Mouse (Mus musculus) WW6 (cell line): ENCODE data around the gene Cep170b.

Experiments used
- DNase-seq: peaks from one replicate; pipeline ENCODE4 v3.0.0-alpha.2; 2013; ENCODE audit warnings: low read depth, low spot score

The Cep170b gene

GRCm38 (mm10) chr12:112763176-112763575 is 42.9 kb downstream of the Cep170b start:
- DNase-seq = no peak

DNA sequence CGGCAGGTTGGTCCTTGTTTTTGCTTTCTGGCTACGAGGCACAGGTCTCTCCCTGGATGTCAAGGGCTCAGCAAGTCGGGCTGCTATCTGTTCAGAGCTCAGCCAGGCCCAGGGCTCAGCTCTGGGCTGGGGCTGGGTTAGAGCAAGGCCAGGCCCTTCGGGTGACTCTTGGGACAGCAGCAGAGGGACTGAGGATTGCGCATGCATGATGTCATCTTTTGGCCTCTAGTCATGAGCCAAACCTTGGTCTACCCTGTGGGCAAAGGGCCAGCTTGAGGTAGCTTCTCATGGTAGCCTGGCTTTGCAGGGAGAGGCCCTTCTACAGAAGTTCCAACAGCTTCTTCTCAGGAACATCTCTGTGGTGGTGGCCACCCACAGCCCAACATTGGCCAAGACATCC is 43.9 kb downstream of the Cep170b start:
- no peak for DNase-seq

DNA sequence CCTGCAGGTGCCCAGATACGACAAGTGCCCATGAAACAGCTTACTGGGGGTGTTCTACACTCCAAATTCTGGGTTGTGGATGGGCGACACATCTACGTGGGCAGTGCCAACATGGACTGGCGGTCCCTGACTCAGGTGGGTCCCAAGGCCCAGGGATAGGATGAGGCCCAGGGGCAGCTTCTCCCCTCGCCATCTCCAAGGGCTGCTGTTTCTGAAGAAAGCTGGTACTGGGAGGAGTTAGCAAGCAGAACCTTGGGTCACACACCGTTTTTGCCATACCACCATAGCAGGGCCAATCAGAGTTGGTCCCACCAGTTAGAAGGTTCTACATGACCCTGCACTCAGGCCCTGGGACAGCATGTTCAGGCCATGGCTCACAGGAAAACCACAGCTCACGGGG is 44.7 kb downstream of the Cep170b start:
- DNase-seq = no peak

- no peak for DNase-seq
Observed at GRCm38 (mm10) chr12:112766586-112766985, 46.3 kb downstream of the Cep170b start.

DNA sequence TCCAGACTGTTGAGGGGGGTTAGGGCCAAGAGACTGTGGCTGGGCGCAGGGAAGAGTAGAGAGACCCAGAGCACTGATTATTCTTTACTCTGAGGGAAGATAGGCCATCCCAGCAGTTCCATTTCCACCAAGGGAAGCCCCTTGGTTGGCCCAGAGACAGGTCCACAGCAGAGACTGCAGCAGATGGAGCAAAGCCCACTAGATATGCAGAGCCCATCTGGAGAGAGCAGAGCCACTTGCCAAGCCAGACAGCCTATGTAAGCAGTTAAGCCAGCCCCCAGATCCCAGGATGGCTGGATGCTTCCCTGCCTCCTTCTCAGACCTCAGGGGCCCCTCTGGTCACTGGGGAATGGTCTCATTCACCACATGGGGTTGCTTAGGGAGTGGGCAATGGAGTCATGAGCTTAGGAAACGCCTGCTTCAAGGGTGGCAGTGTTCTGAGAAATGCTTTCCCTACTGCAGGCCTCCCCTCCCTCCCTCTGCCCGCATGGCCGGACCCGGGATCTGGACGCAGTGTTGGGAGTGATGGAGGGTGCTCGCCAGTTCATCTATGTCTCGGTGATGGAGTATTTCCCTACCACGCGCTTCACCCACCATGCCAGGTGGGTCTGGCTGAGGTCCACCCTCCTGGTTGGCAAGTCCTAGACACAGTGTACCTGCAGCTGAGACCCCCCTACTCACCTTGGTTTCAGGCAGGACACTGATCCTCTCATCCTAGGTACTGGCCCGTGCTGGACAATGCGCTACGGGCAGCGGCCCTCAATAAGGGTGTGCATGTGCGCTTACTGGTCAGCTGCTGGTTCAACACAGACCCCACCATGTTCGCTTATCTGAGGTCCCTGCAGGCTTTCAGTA is 47.0 kb downstream of the Cep170b start:
- DNase-seq = no peak

- DNase-seq = no peak
Observed at GRCm38 (mm10) chr12:112768166-112768565, 47.9 kb downstream of the Cep170b start.

DNA sequence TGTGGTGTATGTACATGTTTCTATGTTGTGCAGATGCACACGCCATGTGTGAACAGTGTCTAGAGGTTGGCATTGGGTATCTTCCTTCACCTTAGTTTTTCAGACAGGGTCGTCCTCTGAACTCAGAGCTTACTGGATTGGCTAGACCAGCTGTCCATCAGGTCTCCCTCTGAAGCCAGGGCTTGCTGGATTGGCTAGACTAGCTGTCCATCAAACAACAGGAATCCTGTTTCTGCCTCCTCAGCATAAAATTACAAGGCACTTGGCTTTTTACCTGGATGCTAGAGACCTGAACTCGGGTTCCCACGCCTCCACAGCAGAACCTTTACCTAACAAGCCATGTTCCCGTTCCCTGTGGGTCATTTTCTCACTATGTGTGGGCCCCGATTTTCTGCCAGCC is 48.8 kb downstream of the Cep170b start:
- DNase-seq = no peak

DNA sequence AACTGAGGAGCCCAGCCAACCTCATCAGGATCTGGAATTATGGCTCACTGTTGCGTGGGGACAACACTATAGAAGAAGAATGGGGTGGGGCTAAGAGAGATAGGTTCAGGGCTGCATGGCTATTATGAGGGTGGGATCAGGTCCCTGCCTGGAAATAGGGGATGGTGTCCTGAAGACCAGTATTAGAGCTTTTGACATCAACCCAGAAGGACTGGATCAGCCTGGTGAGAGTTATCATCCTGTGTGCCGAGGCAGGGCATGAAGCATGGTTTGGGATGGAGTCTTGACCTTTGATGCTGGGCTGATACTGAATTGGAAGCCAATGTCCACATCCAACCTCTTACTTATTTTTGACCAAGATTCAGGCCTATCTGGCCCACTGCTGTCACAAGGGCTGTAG is 49.5 kb downstream of the Cep170b start:
- DNase-seq = no peak

GRCm38 (mm10) chr12:112770396-112770795 is 50.1 kb downstream of the Cep170b start:
- no peak for DNase-seq

GRCm38 (mm10) chr12:112772306-112772705 is 52.1 kb downstream of the Cep170b start:
- DNase-seq = no peak

GRCm38 (mm10) chr12:112773366-112773765 is 53.1 kb downstream of the Cep170b start:
- no peak for DNase-seq

DNA sequence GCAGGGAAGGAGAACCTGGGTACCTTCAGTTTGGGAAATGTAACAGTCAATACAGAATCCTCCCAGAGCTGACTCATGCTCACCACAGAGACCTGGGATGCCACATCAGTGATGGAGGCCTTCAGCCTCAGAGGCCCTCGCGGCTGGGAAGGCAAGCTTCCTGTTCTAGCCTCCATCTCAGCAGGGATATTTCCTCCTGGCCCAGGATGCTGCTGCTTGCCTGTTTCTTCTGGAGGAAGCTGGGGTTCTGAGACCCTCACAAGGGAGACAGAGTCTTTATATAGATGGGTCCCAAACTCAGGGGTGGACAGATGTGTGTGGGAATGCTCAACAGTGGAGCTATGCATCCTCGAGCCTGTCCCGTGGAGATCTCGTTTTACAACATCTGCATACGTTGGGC is 53.8 kb downstream of the Cep170b start:
- DNase-seq = no peak

- no peak for DNase-seq
Observed at GRCm38 (mm10) chr12:112774481-112774880, 54.2 kb downstream of the Cep170b start.

- no peak for DNase-seq
Observed at GRCm38 (mm10) chr12:112791026-112791425, 70.8 kb downstream of the Cep170b start.

DNA sequence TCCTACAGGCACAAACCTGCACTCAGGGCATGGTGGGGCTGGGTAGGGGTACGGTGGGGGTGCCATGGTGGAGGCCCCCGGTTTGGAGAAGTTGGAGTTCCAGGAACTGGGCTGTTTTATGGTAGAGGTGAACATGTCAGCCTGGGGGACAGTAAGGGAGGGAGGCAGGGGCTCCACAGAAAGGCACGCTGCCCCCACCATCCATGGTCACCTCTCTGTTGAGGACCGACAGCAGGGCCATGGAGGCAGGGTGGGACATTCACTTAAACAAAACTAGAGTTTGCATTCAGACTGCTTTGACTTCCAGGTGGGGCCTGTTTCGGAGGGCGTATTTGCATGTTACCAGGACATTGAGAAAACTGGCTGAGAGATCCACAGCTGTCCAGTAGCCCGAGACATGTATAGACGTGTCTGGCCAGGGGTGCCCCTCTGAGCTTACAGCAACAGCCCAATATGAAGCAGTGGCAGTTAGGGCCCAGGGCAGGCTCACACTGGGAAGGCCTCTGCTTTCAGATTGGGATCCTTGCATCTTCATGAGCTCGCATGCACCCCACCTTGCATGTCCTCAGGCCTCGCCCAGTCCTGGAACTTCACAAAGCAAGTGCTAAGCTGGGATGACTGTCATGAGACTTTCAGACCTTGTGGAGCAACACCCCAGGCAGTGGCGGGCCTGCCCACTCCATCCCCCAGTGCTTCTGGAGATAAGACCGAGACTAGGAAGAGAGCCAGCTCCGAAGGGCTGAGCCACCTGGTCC is 73.5 kb downstream of the Cep170b start:
- no peak for DNase-seq

DNA sequence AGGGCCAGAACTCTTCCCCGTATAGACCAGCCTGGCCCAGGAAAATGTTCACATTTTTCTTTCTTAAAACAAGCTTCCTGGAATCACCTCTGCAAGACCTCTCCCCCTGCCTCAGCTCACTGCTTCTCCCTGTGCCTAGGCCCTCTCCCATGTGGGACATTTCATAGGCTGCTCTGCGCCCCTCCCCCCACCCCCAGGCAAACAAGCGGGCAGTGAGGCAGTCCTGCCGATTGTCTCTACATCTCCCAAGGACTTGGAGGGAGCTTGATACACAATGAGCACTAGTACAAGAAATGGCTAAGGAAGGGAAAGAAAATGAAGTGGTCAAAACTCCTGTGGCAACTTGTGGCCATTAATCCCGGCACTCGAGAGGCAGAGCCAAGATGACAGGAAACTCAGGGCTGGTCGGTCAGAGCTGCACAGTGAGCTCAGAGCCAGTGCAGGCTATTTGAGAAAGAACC is 74.1 kb downstream of the Cep170b start:
- no peak for DNase-seq

GRCm38 (mm10) chr12:112794998-112795397 is 74.7 kb downstream of the Cep170b start:
- no peak for DNase-seq

DNA sequence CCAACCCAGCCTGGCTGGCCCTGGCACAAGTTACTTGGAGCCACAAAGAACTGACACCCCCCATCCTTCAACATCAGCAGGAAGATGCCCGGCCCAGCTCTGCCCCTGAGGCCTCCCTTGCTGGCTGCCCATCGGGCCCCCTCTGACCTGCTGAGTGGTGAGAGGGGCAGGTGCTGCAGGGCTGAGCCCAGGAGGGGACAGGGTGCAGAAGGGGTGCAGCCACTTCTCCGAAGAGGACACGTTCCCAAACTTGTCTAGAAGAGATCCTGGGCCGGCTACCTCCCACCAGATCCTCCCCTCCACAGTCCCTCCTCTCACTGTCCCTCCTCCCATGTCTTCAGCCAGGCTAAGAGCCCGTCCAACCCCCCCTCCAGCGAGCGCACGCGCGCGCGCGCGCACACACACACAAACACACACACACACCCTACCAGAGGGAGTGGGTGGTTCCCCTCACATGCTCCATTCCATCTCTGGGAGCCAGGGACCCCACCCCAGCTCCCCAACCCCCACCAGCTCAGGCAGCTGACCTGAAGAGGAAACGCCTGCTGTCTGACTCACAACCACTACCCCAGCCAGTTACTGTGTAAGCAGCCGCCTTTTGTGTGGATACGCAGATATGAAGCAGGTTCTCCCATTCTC is 75.3 kb downstream of the Cep170b start:
- no peak for DNase-seq
